Mouse (Mus musculus) hindbrain, postnatal 0 days (tissue): ENCODE data around the gene Gm20509. TPM values are rescaled to one million over a fixed set of nuclear protein-coding genes. Genes with fewer than 3 reads are reported as not detected.

Experiments
- ATAC-seq: fragments of 200-750 bp; cut with Nextera tagmentation; 2 replicates; pipeline ENCODE4 v1.8.0; 2017; ENCODE audit warnings: mild to moderate bottlenecking, moderate TSS enrichment, moderate library complexity
- DNase-seq: peaks from one replicate; pipeline ENCODE4 v3.0.0-alpha.2; 2015; ENCODE audit warnings: low spot score
- H3K27ac ChIP-seq: fragments of 300-500 bp; sonication (generic); 2 replicates; pipeline ENCODE4 v1.5.1; 2014; ENCODE audit warnings: mild to moderate bottlenecking
- H3K27me3 ChIP-seq: fragments of 300-500 bp; sonication (generic); 2 replicates; pipeline ENCODE4 v1.6.1; 2014; ENCODE audit warnings: low read length, mixed read lengths; ENCODE audit not compliant: insufficient read depth
- H3K36me3 ChIP-seq: fragments of 300-500 bp; sonication (generic); 2 replicates; pipeline ENCODE4 v1.6.1; 2014; ENCODE audit warnings: low read length, mixed read lengths; ENCODE audit not compliant: insufficient read depth
- H3K4me1 ChIP-seq: fragments of 300-500 bp; sonication (generic); 2 replicates; pipeline ENCODE4 v1.6.1; 2014; ENCODE audit warnings: antibody characterized with exemption, low read length, mixed read lengths; ENCODE audit not compliant: insufficient read depth
- H3K4me2 ChIP-seq: fragments of 300-500 bp; sonication (generic); 2 replicates; pipeline ENCODE4 v1.6.1; 2014; ENCODE audit warnings: low read depth, mild to moderate bottlenecking, low read length, moderate library complexity, mixed read lengths
- H3K4me3 ChIP-seq: fragments of 300-500 bp; sonication (generic); 2 replicates; pipeline ENCODE4 v1.5.1; 2014; ENCODE audit warnings: low read length
- H3K9ac ChIP-seq: fragments of 300-500 bp; sonication (generic); replicated peaks from 2 replicates; pipeline ENCODE4 v1.6.1; 2014; ENCODE audit warnings: mild to moderate bottlenecking, low read length, moderate library complexity, mixed read lengths
- H3K9me3 ChIP-seq: fragments of 300-500 bp; sonication (generic); 2 replicates; pipeline ENCODE4 v1.6.1; 2016; ENCODE audit warnings: low read length, mixed read lengths
- CTCF ChIP-seq: IDR thresholded peaks from 2 replicates; pipeline ENCODE4 v1.5.1; 2016; ENCODE audit warnings: antibody characterized with exemption, control low read depth, low read depth
- WGBS: fragments of 180-500 bp; shearing (Covaris S2); extraction: QIAGEN DNeasy Blood & Tissue Kit; methylation state at CpG from one replicate; pipeline ENCODE4 v1.1.7; 2014; 5-methylcytosine and 5-hydroxymethylcytosine counted together
- polyA plus RNA-seq: library from polyadenylated mRNA; unstranded; fragments of >200 nt; fragmentation: Nextera tagmentation; extraction: Ambion mirVana; gene quantifications from 2 replicates; pipeline ENCODE4 v1.2.1, GENCODE M21; 2015
- total RNA-seq: library from RNA; depleted of rRNA; stranded (reverse); fragments of >200 nt; gene quantifications from 2 replicates; pipeline ENCODE4 v1.2.3, GENCODE M21; 2014

The Gm20509 gene
- total and polyA plus RNA-seq, 2 experiments from 2014 or later, result not detected

GRCm38 (mm10) chr9:73097898-73098297 is 4.4 kb upstream of the Gm20509 start:
- H3K9ac ChIP-seq, result no peak overlapping the region
- no peak for ATAC-seq

DNA sequence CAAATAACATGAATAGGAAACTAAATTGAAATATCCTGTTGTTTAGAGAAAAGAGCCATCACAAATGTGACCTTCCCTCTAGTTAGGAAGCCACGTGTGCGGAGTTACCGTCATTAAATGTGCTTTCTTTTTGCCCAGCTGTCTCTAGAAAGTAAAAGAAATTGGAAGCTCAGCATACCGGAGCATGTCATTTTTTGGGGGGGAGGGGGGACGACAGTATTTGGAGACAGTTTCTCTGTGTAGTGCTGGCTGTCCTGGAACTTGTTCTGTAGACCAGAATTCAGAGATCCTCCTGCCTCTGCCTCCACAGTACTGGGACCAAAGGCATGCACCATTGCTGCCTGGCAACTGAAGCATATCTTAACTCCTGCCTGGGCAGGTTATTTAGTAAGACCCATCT is 734 bp upstream of the Gm20509 start, which contains the start of gene Khdc3:
Gene Khdc3, plus strand, starts transcription at position 301 of the 400 bp plus-strand sequence.
- no peaks in the 10 kb centered on the region; the same call in 1 of the 2 replicates for H3K27me3 ChIP-seq
- ATAC-seq, result no peak
- H3K4me3 ChIP-seq, result no peak within 1 kb of the TSS
- WGBS, result 89% methylated on average over 5 of the region's 5 CpGs
- no peaks in the 10 kb centered on the region for H3K4me1 ChIP-seq
- no peak within 1 kb of the TSS for H3K9ac ChIP-seq
- no peak for TF ChIP-seq CTCF
- no peak for DNase-seq
- no peaks in the 10 kb centered on the region for H3K9me3 ChIP-seq
- no peak within 1 kb of the TSS for H3K27ac ChIP-seq
- H3K36me3 ChIP-seq, result no peaks in the 10 kb centered on the region
- H3K4me2 ChIP-seq, result no peak within 1 kb of the TSS

More at GRCm38 (mm10) chr9:73097898-73098297, 4.4 kb upstream of the Gm20509 start:
- H3K27me3 ChIP-seq, result no peaks in the 10 kb centered on the region; the same call in 1 of the 2 replicates
- DNase-seq, result no peak
- H3K4me3 ChIP-seq, result no peak overlapping the region
- H3K4me2 ChIP-seq, result no peak overlapping the region
- no peaks in the 10 kb centered on the region for H3K9me3 ChIP-seq
- no peaks in the 10 kb centered on the region for H3K36me3 ChIP-seq
- WGBS, result 74% methylated on average over 2 of the region's 2 CpGs
- H3K27ac ChIP-seq, result no peak overlapping the region
- TF ChIP-seq CTCF, result no peak
- no peaks in the 10 kb centered on the region for H3K4me1 ChIP-seq

- DNase-seq (peak; percentile 14), ATAC-seq (peak; percentile 52)
- H3K4me1 ChIP-seq, result no peaks in the 10 kb centered on the region
- H3K4me3 ChIP-seq, result peak overlapping the region; percentile 36
- H3K27me3 ChIP-seq, result no peaks in the 10 kb centered on the region; the same call in 1 of the 2 replicates
- H3K36me3 ChIP-seq, result no peaks in the 10 kb centered on the region
- peak overlapping the region; percentile 63 for H3K4me2 ChIP-seq
- H3K9me3 ChIP-seq, result no peaks in the 10 kb centered on the region
- no peak for TF ChIP-seq CTCF
- no peak overlapping the region for H3K27ac ChIP-seq
- peak overlapping the region; percentile 35 for H3K9ac ChIP-seq
- 6% methylated on average over 59 of the region's 60 CpGs for WGBS
Observed at GRCm38 (mm10) chr9:73103159-73103879, 1.0 kb downstream of the Gm20509 start.

DNA sequence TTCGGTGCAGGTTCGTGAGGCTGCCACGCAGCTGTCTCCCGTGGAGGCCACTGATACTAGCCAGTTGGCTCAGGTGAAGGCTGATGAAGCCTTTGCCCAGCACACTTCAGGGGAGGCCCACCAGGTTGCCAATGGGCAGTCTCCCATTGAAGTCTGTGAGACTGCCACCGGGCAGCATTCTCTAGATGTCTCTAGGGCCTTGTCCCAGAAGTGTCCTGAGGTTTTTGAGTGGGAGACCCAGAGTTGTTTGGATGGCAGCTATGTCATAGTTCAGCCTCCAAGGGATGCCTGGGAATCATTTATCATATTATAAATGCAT is 1.6 kb downstream of the Gm20509 start:
- H3K27ac ChIP-seq, result no peak overlapping the region
- peak overlapping the region; percentile 36 for H3K4me3 ChIP-seq
- peak overlapping the region; percentile 35; the same call in 1 of the 2 replicates for H3K9ac ChIP-seq
- no peaks in the 10 kb centered on the region for H3K36me3 ChIP-seq
- WGBS, result 27% methylated on average over 5 of the region's 5 CpGs
- no peak for DNase-seq
- H3K27me3 ChIP-seq, result no peaks in the 10 kb centered on the region; the same call in 1 of the 2 replicates
- H3K4me2 ChIP-seq, result peak overlapping the region; percentile 63
- no peaks in the 10 kb centered on the region for H3K4me1 ChIP-seq
- no peak; the same call in 1 of the 2 replicates for ATAC-seq
- no peak for TF ChIP-seq CTCF
- no peaks in the 10 kb centered on the region for H3K9me3 ChIP-seq

- Histone ChIP-seq H3K27ac (no peak overlapping the region), H3K27me3 (no peaks in the 10 kb centered on the region; the same call in 1 of the 2 replicates), H3K36me3 (no peaks in the 10 kb centered on the region), H3K9ac (no peak overlapping the region), H3K4me3 (no peak overlapping the region), H3K9me3 (no peaks in the 10 kb centered on the region), H3K4me1 (no peaks in the 10 kb centered on the region), H3K4me2 (no peak overlapping the region)
- no peak for DNase-seq
- ATAC-seq, result no peak
- TF ChIP-seq CTCF, result no peak
- WGBS, result 67% methylated on average over 1 of the region's 1 CpGs
Observed at GRCm38 (mm10) chr9:73105141-73105540, 2.9 kb downstream of the Gm20509 start.

DNA sequence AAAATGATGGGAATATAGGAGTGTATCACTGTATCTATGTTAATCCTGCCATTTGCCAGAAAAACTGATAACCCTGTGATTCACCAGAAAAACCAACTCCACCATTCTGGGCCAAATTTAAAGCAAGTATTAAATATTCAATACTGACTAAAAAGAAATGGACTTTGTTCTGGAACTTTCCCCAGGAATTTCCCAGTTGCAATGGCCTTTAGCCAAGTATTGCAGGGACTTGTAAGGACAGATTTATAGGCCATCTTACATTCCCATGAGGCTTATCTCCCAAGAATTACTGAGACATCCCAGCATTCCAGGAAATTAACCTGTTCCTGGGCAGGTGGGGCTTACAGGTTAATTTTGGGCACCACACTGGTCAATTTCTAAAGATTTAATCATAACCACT is 3.5 kb downstream of the Gm20509 start:
- no peak for ATAC-seq
- Histone ChIP-seq H3K36me3 (no peaks in the 10 kb centered on the region), H3K4me2 (no peak overlapping the region), H3K9ac (no peak overlapping the region), H3K27me3 (no peaks in the 10 kb centered on the region; the same call in 1 of the 2 replicates), H3K9me3 (no peaks in the 10 kb centered on the region), H3K4me3 (no peak overlapping the region), H3K27ac (no peak overlapping the region), H3K4me1 (no peaks in the 10 kb centered on the region)
- no peak for DNase-seq
- TF ChIP-seq CTCF, result no peak
